Mouse (Mus musculus) heart, postnatal 25 days (tissue): ENCODE data around the gene Klhdc7b. TPM values are rescaled to one million over a fixed set of nuclear protein-coding genes. Genes with fewer than 3 reads are reported as not detected.
"Not testable (repeated sequence)": the region's sequence is repeated elsewhere in the genome, so short reads cannot be mapped to it uniquely, and the experiment has no call there.

Source experiments
- DNase-seq: peaks from one replicate; pipeline ENCODE4 v3.0.0; 2022; ENCODE audit warnings: low spot score
- intact Hi-C: fragments of 180-260 bp; cut with DNase I; formaldehyde crosslinking; loops from one replicate; pipeline ENCODE4 v1.15.1; 2025
- total RNA-seq, 2 experiments: library from RNA; stranded (reverse); gene quantifications; 2 replicates each; pipeline ENCODE4 v1.2.3; 2021

The Klhdc7b gene
- total RNA-seq, 2 experiments from 2014 or later: not detected

GRCm38 (mm10) chr15:89421938-89422337 is 37.2 kb downstream of the Klhdc7b start:
- no peak for DNase-seq
- intact Hi-C loops: no loop called here

DNA sequence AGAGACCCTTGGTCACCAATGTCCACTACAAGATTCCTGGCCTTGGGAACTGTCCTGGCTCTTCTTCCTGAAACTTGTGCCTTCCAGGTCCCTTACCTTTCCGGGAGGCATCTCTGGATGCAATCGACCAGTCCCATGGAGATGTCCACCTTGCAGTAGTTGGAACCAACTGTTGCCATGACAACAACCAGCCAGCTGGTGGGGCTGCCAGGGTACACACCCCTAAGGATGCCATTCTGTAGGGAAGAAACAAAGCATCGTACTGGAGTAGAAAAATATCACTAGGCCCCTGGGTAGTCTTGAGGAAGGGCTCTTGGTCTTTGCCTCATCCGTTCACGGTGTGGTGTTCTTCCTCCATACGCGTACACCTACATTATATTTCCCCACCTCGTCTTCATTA is 39.9 kb downstream of the Klhdc7b start:
- intact Hi-C loops: no loop called here
- no peak for DNase-seq

DNA sequence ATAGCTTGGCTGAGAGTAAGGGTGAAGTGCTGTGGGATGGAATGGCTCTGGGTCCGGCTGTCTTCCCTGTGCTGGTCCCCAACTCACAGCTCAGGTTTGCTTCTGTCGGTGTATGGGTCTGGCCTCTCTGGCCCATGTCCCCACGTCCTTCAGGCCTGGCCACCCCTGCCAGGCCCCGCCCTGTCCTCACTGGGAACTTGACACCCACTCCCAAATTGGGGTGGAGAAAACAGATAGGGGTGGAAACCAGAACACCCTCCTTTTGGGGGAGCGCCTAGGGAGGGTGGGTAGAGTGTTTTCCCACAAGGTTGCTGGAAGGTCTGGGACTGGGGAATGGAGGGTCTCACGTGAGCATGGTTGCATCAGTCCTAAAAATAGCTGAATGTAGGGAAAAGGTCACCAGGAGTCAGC is 41.0 kb downstream of the Klhdc7b start, which contains the start of gene Cpt1b:
TSS of gene Cpt1b (minus strand) at position 153 of the 411 bp plus-strand sequence.
- intact Hi-C loops: no loop called here

GRCm38 (mm10) chr15:89426716-89427115 is 42.0 kb downstream of the Klhdc7b start:
- no peak for DNase-seq
- intact Hi-C loops: no loop called here

More for the DNA sequence above, 41.0 kb downstream of the Klhdc7b start, which contains the start of gene Cpt1b:
- peak; percentile 59 for DNase-seq

- intact Hi-C loops: loop anchor here (2.0 kb wide), 1 partner anchor 51 kb away; the partner anchor contains the start of gene Tymp
- DNase-seq: no peak
Measured at GRCm38 (mm10) chr15:89428136-89428790, 43.5 kb downstream of the Klhdc7b start.

- DNase-seq: no peak
- intact Hi-C loops: loop anchor here (2.0 kb wide), 1 partner anchor 52 kb away; the partner anchor contains the start of gene Tymp
Measured at GRCm38 (mm10) chr15:89428821-89429351, 44.2 kb downstream of the Klhdc7b start.

- intact Hi-C loops: loop anchor here (2.0 kb wide), 2 partner anchors 45 to 53 kb away; partner anchors contain the start of gene Tymp
- peak; percentile 89 for DNase-seq
Measured at GRCm38 (mm10) chr15:89429352-89430221, 44.9 kb downstream of the Klhdc7b start, which contains the start of the genes C730034F03Rik, Gm44502 and Chkb. Gene C730034F03Rik (plus strand): TSS chr15:89429589. Gene Gm44502 (minus strand): TSS chr15:89429696. Gene Chkb (minus strand): TSS chr15:89429908.

DNA sequence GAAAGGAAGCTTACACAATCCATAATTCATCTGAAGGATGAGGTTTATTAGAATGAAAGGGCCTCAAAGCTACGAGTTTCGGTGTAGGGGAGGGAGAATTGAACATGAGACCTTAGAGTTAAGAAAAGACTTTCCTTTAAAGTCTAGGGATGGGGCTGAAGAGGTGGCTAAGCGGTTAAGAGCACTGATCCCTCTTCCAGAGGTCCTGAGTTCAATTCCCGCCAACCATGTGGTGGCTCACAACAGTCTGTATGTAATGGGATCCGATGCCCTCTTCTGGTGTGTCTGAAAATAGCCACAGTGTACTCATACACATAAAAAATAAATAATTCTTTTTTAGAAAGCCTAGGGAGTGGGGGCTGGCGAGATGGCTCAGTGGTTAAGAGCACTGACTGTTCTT is 45.6 kb downstream of the Klhdc7b start:
- no peak for DNase-seq
- intact Hi-C loops: loop anchor here (2.0 kb wide), 1 partner anchor 44 kb away; no protein-coding TSS in a partner anchor

GRCm38 (mm10) chr15:89430771-89431170 is 46.1 kb downstream of the Klhdc7b start:
- intact Hi-C loops: loop anchor here (2.0 kb wide), 1 partner anchor 44 kb away; no protein-coding TSS in a partner anchor

DNA sequence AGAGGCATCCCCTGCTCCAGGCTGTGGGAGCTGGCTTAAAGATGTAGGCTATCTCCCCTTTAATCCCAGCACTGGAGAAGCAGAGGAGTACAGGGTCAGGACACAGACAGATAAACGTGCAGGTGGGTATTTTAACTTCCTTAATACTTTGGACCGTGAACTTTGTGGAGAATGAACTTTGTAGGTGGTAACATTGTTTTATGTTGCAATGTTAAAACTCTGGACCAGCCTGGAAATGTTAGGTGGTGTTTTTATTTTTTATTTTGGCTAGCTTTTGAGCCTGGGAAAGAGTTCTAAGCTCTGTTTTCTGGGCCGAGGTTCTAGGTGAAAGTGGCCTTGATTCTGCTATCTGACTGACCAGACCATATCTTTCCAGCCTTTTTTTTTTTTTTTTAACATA is 46.6 kb downstream of the Klhdc7b start:
- DNase-seq: no peak
- intact Hi-C loops: loop anchor here (2.0 kb wide), 1 partner anchor 44 kb away; no protein-coding TSS in a partner anchor

More at GRCm38 (mm10) chr15:89430771-89431170, 46.1 kb downstream of the Klhdc7b start:
- not testable (repeated sequence) for DNase-seq

- DNase-seq: no peak
- intact Hi-C loops: loop anchor here (2.0 kb wide), 1 partner anchor 43 kb away; no protein-coding TSS in a partner anchor
Measured at GRCm38 (mm10) chr15:89431806-89432205, 47.1 kb downstream of the Klhdc7b start.

DNA sequence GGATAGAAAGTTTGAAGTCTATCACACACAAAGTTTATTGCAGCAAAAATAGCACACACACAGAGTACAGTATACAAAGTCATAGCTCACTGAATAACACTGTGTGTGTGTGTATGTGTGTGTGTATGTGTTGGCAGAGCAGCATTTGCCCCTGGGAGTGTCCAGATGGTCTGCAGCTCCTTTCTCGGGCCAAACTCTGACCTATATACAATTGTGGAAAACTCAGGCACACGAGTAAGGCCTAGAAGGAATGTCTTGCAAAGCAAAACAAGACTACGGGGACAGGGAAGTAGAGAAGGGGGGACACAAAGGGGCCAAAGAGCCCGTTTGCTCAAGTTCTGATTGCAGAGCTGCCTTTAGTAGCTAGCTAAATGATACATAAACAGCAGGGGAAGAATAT is 48.2 kb downstream of the Klhdc7b start:
- intact Hi-C loops: no loop called here
- DNase-seq: no peak

DNA sequence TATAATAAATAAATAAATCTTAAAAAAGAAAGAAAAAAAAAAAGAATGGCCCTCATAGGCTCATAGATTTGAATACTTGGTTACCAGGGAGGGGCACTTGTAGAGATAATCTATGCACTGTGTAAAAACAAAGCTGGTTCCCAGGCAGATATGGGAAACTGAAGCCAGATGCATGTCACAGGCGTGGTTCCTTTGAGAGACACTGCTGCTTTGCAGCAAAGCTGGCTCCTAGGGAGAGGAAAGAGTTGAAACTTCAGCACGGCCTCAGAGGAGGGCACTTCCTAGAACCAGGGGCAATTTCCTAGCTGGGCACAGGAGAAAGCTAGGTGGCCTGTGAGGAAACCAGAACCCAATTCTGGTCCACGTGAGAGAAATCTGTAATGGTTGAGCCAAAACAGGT is 49.4 kb downstream of the Klhdc7b start:
- DNase-seq: no peak
- intact Hi-C loops: no loop called here

GRCm38 (mm10) chr15:89435878-89436277 is 51.2 kb downstream of the Klhdc7b start:
- DNase-seq: no peak
- intact Hi-C loops: no loop called here

Other genes starting within 250 kb of the Klhdc7b start
- 10 to 100 TPM; 20.1 to 22.3 TPM for gene Mapk12, start 244.2 kb upstream of the Klhdc7b start, total RNA-seq
- 1 to 10 TPM; 1.4 to 2.1 TPM for gene Mapk11, start 235.3 kb upstream of the Klhdc7b start, total RNA-seq
- gene Plxnb2, start 204.1 kb upstream of the Klhdc7b start, total RNA-seq: 10 to 100 TPM; 81.5 to 86.1 TPM
- 1 to 10 TPM; 8.4 to 8.7 TPM for gene Dennd6b, start 188.4 kb upstream of the Klhdc7b start, total RNA-seq
- 10 to 100 TPM; 63.4 to 65.0 TPM for gene Ppp6r2, start 173.4 kb upstream of the Klhdc7b start, total RNA-seq
- gene Sbf1, start 69.6 kb upstream of the Klhdc7b start, total RNA-seq: 10 to 100 TPM; 58.3 to 64.4 TPM
- not detected for gene Adm2, start 62.2 kb upstream of the Klhdc7b start, total RNA-seq
- not detected for gene Miox, start 50.5 kb upstream of the Klhdc7b start, total RNA-seq
- gene Lmf2, start 29.3 kb upstream of the Klhdc7b start, total RNA-seq: 10 to 100 TPM; 30.6 to 31.8 TPM
- 10 to 100 TPM; 52.0 to 60.4 TPM for gene Ncaph2, start 29.2 kb upstream of the Klhdc7b start, total RNA-seq
- gene Sco2, start 11.1 kb upstream of the Klhdc7b start, total RNA-seq: 10 to 100 TPM; 23.0 to 24.2 TPM
- gene Tymp, start 7.9 kb upstream of the Klhdc7b start, total RNA-seq: under 1 TPM; 0.44 to 0.64 TPM
- gene Odf3b, start 5.6 kb upstream of the Klhdc7b start, total RNA-seq: 1 to 10 TPM; 1.3 TPM
- gene Syce3, start 25.6 kb downstream of the Klhdc7b start, total RNA-seq: not detected
- gene Cpt1b, start 40.9 kb downstream of the Klhdc7b start, total RNA-seq: 100 to 1,000 TPM; 512 to 569 TPM
- gene C730034F03Rik, start 44.7 kb downstream of the Klhdc7b start, total RNA-seq: 1 to 10 TPM; 1.5 TPM
- 10 to 100 TPM; 14.5 to 16.4 TPM for gene Gm44502, start 44.8 kb downstream of the Klhdc7b start, total RNA-seq
- 10 to 100 TPM; 40.6 to 44.9 TPM for gene Chkb, start 45.0 kb downstream of the Klhdc7b start, total RNA-seq
- gene Mapk8ip2, start 69.0 kb downstream of the Klhdc7b start, total RNA-seq: under 1 TPM; 0.10 to 0.11 TPM
- 10 to 100 TPM; 12.0 to 13.1 TPM for gene Arsa, start 92.5 kb downstream of the Klhdc7b start, total RNA-seq
- gene Shank3, start 114.7 kb downstream of the Klhdc7b start, total RNA-seq: 10 to 100 TPM; 48.2 to 53.3 TPM
- under 1 TPM in 1 of 2 experiments, not detected in 1; 0.36 TPM for gene Acr, start 183.4 kb downstream of the Klhdc7b start, total RNA-seq
- gene Rabl2, start 207.0 kb downstream of the Klhdc7b start, total RNA-seq: 1 to 10 TPM; 3.5 to 7.5 TPM